Mouse (Mus musculus) lung, embryonic 16.5 days (tissue): ENCODE measurements around the gene Ptpn20. TPM values are rescaled to one million over a fixed set of nuclear protein-coding genes. Genes with fewer than 3 reads are reported as not detected.

ENCODE experiments used
- ATAC-seq: fragments of 200-750 bp; cut with Nextera tagmentation; 2 replicates; pipeline ENCODE4 v1.8.0; 2017; ENCODE audit warnings: low read depth, mild to moderate bottlenecking, moderate library complexity
- H3K27ac ChIP-seq: fragments of 300-500 bp; sonication (generic); 2 replicates; pipeline ENCODE4 v1.5.1; 2014; ENCODE audit warnings: mild to moderate bottlenecking, control low read depth, low read length
- H3K27me3 ChIP-seq: fragments of 300-500 bp; sonication (generic); 2 replicates; pipeline ENCODE4 v1.6.1; 2014; ENCODE audit warnings: low read depth, low read length, mixed read lengths; ENCODE audit not compliant: control insufficient read depth, insufficient read depth
- H3K36me3 ChIP-seq: fragments of 300-500 bp; sonication (generic); 2 replicates; pipeline ENCODE4 v1.6.1; 2014; ENCODE audit warnings: low read length; ENCODE audit not compliant: control insufficient read depth, insufficient read depth
- H3K4me1 ChIP-seq: fragments of 300-500 bp; sonication (generic); replicated peaks from 2 replicates; pipeline ENCODE4 v1.6.1; 2014; ENCODE audit warnings: low read length, mixed read lengths; ENCODE audit not compliant: control insufficient read depth, insufficient read depth
- H3K4me2 ChIP-seq: fragments of 300-500 bp; sonication (generic); 2 replicates; pipeline ENCODE4 v1.6.1; 2014; ENCODE audit warnings: low read depth, low read length, control low read depth
- H3K4me3 ChIP-seq: fragments of 300-500 bp; sonication (generic); 2 replicates; pipeline ENCODE4 v1.5.1; 2014; ENCODE audit warnings: mild to moderate bottlenecking, low read length, control low read depth
- H3K9ac ChIP-seq: fragments of 300-500 bp; sonication (generic); 2 replicates; pipeline ENCODE4 v1.6.1; 2014; ENCODE audit warnings: low read length, control low read depth
- H3K9me3 ChIP-seq: fragments of 300-500 bp; sonication (generic); 2 replicates; pipeline ENCODE4 v1.6.1; 2016; ENCODE audit warnings: low read length; ENCODE audit not compliant: control insufficient read depth
- WGBS: fragments of 180-500 bp; shearing (Covaris S2); extraction: QIAGEN DNeasy Blood & Tissue Kit; methylation state at CpG from one replicate; pipeline ENCODE4 v1.1.7; 2014; 5-methylcytosine and 5-hydroxymethylcytosine counted together
- polyA plus RNA-seq: library from polyadenylated mRNA; unstranded; fragments of >200 nt; fragmentation: Nextera tagmentation; extraction: Ambion mirVana; gene quantifications from 2 replicates; pipeline ENCODE4 v1.2.1, GENCODE M21; 2015

The Ptpn20 gene
- polyA plus RNA-seq, 1 experiment from 2014 or later, result 0.15 TPM

GRCm38 (mm10) chr14:33666301-33666700, 77.3 kb downstream of the Ptpn20 start:
- ATAC-seq, result no peak
- H3K4me2 ChIP-seq, result no peak overlapping the region
- no peaks in the 10 kb centered on the region for H3K27me3 ChIP-seq
- no peaks in the 10 kb centered on the region for H3K36me3 ChIP-seq
- H3K4me3 ChIP-seq, result no peak overlapping the region
- H3K9me3 ChIP-seq, result no peaks in the 10 kb centered on the region
- no peak overlapping the region for H3K9ac ChIP-seq
- no peak overlapping the region for H3K27ac ChIP-seq
- 84% methylated on average over 6 of the region's 6 CpGs for WGBS
- H3K4me1 ChIP-seq, result peaks cover 5% of the 10 kb centered on the region; the same call in 1 of the 2 replicates

DNA sequence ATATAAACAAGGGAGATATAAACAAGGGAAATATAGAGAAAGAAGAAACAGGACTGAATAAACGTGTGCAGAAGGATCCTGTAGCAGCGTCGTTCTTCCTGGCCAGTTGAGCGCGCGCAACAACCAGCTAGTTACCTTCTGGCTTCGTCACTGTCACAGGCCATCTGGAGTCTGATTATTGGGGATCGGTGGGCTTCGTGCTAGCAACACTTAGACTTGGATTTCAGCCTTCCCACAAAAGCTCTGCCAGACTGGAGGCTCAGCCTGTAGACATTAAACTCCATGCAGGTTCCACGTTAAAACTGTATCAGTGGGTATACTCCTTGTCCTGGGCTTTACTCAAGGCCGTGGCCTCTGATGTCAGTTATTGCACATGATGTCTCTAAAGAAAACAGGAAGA, 80.9 kb downstream of the Ptpn20 start:
- ATAC-seq, result no peak
- Histone ChIP-seq H3K4me2 (no peak overlapping the region), H3K4me3 (no peak overlapping the region), H3K9ac (no peak overlapping the region), H3K27me3 (no peaks in the 10 kb centered on the region), H3K36me3 (no peaks in the 10 kb centered on the region), H3K9me3 (no peaks in the 10 kb centered on the region), H3K4me1 (no peaks in the 10 kb centered on the region), H3K27ac (no peak overlapping the region)
- WGBS, result 81% methylated on average over 11 of the region's 11 CpGs

DNA sequence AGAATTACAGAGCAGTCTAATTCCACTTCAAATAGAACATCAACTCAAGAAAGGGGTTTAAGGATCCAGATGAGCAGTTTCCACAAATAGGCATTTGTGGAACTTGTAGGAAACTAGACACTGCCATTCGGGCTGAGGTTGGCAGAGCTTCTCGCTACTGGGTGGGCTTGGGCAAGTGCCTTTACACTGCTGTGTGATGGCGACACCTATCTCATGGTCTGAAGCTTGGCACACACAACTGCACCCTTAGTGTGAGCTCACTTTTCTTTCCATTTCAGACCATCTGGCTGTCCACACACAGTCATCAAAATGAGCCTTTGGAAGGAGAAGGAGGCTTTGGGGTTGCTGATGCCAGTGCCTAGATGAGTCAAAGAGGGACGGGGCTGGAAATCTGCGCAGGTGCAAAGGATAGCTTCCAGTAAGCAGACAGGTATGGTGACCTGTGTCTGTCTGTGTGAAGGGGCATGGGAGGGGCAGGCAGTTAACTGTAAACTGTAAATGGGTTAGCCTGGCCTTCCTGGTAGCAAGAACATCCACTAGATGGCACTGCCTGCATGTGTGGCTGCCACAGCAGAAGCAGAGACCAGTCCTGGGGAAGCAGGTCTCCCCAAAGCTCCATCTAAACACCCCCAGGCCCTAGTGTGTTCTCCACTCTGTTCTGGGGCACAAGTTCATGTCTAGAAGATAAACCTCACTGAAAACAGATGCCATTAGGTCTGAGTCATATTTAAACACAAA, 84.5 kb downstream of the Ptpn20 start:
- H3K36me3 ChIP-seq, result no peaks in the 10 kb centered on the region
- no peak overlapping the region for H3K4me3 ChIP-seq
- WGBS, result 71% methylated on average over 5 of the region's 5 CpGs
- no peak overlapping the region for H3K4me2 ChIP-seq
- H3K9ac ChIP-seq, result no peak overlapping the region
- H3K4me1 ChIP-seq, result no peaks in the 10 kb centered on the region
- H3K9me3 ChIP-seq, result no peaks in the 10 kb centered on the region
- 0 out of 2 replicates have a peak, but pooled peaks have one; percentile 17 for ATAC-seq
- no peaks in the 10 kb centered on the region for H3K27me3 ChIP-seq
- H3K27ac ChIP-seq, result no peak overlapping the region

DNA sequence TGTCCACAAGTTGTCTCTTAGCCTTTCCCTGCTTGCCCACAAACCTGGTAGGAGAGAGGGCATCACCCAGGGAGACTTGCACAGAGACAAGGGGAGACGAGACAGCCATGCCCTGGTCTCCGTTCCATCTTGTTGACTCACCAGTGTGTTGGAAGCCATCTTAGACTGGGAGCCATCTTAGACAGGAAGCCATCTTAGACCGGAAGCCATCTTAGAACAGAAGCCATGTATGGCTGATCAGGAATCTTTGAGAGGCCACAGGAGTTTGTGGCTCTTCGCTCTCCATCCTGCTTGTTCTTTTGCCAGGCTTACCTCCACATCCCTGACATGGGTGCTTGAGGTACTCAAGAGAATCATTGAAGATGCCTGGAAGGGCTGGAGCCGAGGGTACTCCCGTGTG, 89.0 kb downstream of the Ptpn20 start:
- H3K27ac ChIP-seq, result no peak overlapping the region
- no peak overlapping the region for H3K4me3 ChIP-seq
- ATAC-seq, result no peak
- H3K9ac ChIP-seq, result no peak overlapping the region
- H3K27me3 ChIP-seq, result no peaks in the 10 kb centered on the region
- H3K4me2 ChIP-seq, result no peak overlapping the region
- H3K36me3 ChIP-seq, result no peaks in the 10 kb centered on the region
- no peaks in the 10 kb centered on the region for H3K9me3 ChIP-seq
- H3K4me1 ChIP-seq, result no peaks in the 10 kb centered on the region
- WGBS, result 92% methylated on average over 6 of the region's 6 CpGs

GRCm38 (mm10) chr14:33678740-33679139, 89.7 kb downstream of the Ptpn20 start:
- Histone ChIP-seq H3K9me3 (no peaks in the 10 kb centered on the region), H3K9ac (no peak overlapping the region), H3K4me1 (peaks cover 2% of the 10 kb centered on the region; the same call in 1 of the 2 replicates), H3K27me3 (no peaks in the 10 kb centered on the region), H3K36me3 (no peaks in the 10 kb centered on the region), H3K27ac (no peak overlapping the region), H3K4me3 (no peak overlapping the region), H3K4me2 (no peak overlapping the region)
- no peak for ATAC-seq
- 80% methylated on average over 3 of the region's 3 CpGs for WGBS

- no peak overlapping the region for H3K4me2 ChIP-seq
- peaks cover 2% of the 10 kb centered on the region; the same call in 1 of the 2 replicates for H3K4me1 ChIP-seq
- no peak overlapping the region for H3K4me3 ChIP-seq
- no peaks in the 10 kb centered on the region for H3K36me3 ChIP-seq
- ATAC-seq, result no peak
- 87% methylated on average over 6 of the region's 6 CpGs for WGBS
- no peaks in the 10 kb centered on the region for H3K9me3 ChIP-seq
- no peak overlapping the region for H3K27ac ChIP-seq
- H3K9ac ChIP-seq, result no peak overlapping the region
- H3K27me3 ChIP-seq, result no peaks in the 10 kb centered on the region
Observed at GRCm38 (mm10) chr14:33680621-33681020, 91.6 kb downstream of the Ptpn20 start.

DNA sequence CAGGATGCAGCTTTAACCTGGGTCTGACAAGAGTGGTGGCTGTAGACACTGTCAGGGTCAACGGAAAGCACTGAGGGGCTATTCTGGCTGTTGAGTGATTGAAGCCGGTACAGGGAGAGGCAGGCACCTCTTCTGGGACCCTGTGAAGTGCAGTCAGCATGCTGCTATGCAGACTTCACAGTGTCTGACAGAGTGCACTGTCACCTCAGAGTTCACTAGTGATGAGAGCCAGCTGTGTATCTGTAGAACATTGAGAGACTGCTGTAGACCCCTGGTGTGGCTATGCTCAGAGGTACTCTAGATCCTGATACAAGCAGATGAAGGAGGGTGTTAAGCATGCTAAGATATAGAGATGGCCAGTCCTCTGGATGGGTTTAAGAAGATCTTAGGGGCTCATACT, 93.8 kb downstream of the Ptpn20 start:
- H3K4me3 ChIP-seq, result no peak overlapping the region
- peak; percentile 43; the same call in 1 of the 2 replicates for ATAC-seq
- 41% methylated on average over 2 of the region's 2 CpGs for WGBS
- no peak overlapping the region for H3K9ac ChIP-seq
- no peaks in the 10 kb centered on the region for H3K9me3 ChIP-seq
- H3K36me3 ChIP-seq, result no peaks in the 10 kb centered on the region
- no peak overlapping the region for H3K4me2 ChIP-seq
- no peaks in the 10 kb centered on the region for H3K27me3 ChIP-seq
- H3K4me1 ChIP-seq, result peaks cover 9% of the 10 kb centered on the region
- H3K27ac ChIP-seq, result no peak overlapping the region

- H3K9ac ChIP-seq, result no peak overlapping the region
- H3K4me3 ChIP-seq, result no peak overlapping the region
- no peaks in the 10 kb centered on the region for H3K9me3 ChIP-seq
- H3K4me2 ChIP-seq, result no peak overlapping the region
- ATAC-seq, result 0 out of 2 replicates have a peak, but pooled peaks have one; percentile 21
- WGBS, result 30% methylated on average over 13 of the region's 13 CpGs
- no peaks in the 10 kb centered on the region for H3K27me3 ChIP-seq
- no peaks in the 10 kb centered on the region for H3K36me3 ChIP-seq
- H3K4me1 ChIP-seq, result peaks cover 10% of the 10 kb centered on the region
- no peak overlapping the region for H3K27ac ChIP-seq
Observed at GRCm38 (mm10) chr14:33683701-33684100, 94.7 kb downstream of the Ptpn20 start.

- WGBS, result 36% methylated on average over 6 of the region's 6 CpGs
- H3K4me3 ChIP-seq, result no peak overlapping the region
- H3K27me3 ChIP-seq, result no peaks in the 10 kb centered on the region; the same call in 1 of the 2 replicates
- peaks cover 20% of the 10 kb centered on the region for H3K4me1 ChIP-seq
- no peak overlapping the region for H3K4me2 ChIP-seq
- peak overlapping the region; percentile 36; the same call in 1 of the 2 replicates for H3K27ac ChIP-seq
- no peak overlapping the region for H3K9ac ChIP-seq
- no peaks in the 10 kb centered on the region for H3K9me3 ChIP-seq
- H3K36me3 ChIP-seq, result no peaks in the 10 kb centered on the region
- ATAC-seq, result peak; percentile 40; the same call in 1 of the 2 replicates
Observed at GRCm38 (mm10) chr14:33687444-33688028, 98.5 kb downstream of the Ptpn20 start.
